Mouse (Mus musculus): ENCODE measurements at regions not wholly inside any gene's neighbourhood (a gene's known extent, or its start where the extent isn't known, plus 50 kb on each side); places are given as distances from the start of the nearest gene placed in this dataset.

- DNase-seq (ENCODE audit: low spot score in 2 of 2): no peak
Measured at GRCm38 (mm10) chr15:62147343-62147953, 1224.6 kb upstream of the A1bg start.

GRCm38 (mm10) chr15:62145643-62146285 is 1223.0 kb upstream of the A1bg start:
- DNase-seq (ENCODE audit: low spot score in 2 of 2): no peak

DNA sequence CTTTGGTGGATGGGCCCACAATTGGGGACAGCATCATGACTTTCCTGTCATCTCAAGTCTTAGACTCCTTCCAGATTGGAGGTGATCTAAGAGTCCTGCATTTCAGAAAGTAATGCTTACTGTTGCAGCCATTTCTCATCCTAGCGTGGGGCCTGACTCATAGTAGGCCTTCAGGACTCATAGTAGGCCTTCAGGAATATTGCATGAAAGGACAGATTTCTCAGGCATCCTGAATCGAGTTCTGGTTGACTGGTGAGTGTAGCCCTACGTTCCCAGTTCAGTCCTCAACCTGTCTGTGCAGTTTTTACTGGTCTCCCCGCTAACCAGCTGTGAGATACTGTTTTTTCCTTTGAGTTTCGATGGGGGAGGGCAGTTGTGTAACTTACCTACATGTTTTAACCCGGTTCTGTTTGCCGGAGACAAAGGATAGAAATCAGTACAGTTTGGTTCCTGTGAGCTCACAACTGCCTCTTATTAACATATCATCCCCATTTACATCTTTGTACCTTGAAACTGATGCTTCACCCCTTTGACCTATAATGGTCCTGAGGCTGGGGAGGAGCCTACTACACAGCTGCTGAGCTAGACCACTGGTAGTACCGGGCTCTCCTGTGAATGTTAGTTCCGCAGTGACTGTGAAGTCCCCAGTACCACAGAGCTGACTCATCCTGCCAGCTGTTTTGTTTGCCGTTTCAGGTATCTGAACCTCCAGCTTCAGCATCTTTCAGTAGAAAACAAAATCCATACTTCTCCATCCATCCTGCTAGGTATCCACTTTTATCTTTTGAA is 1222.2 kb upstream of the A1bg start:
- DNase-seq (ENCODE audit: low spot score in 2 of 2): no peak

DNA sequence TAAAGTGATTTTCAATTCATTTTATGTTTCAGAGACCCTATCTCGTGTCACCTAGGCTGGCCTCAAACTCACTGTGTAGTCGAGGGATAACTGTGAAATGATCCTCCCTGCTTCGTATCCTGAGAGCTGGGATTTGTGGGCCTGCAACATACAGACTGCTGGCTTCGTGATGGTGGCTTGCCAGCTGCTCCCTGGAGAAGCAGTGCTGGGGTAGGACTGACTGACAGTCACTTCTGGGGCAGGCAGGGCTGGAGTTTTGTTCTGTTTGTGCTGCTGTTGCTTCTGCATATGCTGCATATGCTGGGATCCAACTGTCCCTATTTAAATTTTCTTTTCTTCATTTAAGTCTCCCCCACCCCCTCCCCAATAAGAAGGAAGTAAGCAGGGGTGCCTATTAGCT is 1217.0 kb upstream of the A1bg start:
- no peak for DNase-seq (ENCODE audit: low spot score in 2 of 2)

DNA sequence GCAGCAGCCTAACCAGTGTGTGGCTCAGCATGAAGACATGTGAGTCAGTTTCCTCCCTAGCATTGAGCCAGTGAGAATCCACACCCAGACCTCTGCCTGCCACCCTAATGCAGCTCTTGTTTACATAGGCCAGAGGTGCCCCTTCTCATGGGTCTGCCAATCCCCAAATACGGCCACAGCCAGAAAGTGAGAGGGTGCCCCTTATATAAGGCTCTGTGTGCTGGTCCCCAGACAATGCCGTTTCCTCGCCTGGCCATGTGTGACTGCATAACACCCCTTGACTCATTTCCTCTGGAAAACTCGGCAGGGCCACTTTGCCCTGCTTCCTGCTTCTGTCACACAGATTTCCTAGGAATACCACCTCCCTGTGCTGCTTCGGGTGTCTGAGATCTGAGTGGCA is 1216.4 kb upstream of the A1bg start:
- no peak for DNase-seq (ENCODE audit: low spot score in 2 of 2)

GRCm38 (mm10) chr15:62138701-62139100 is 1215.9 kb upstream of the A1bg start:
- DNase-seq (ENCODE audit: low spot score in 2 of 2): no peak

DNA sequence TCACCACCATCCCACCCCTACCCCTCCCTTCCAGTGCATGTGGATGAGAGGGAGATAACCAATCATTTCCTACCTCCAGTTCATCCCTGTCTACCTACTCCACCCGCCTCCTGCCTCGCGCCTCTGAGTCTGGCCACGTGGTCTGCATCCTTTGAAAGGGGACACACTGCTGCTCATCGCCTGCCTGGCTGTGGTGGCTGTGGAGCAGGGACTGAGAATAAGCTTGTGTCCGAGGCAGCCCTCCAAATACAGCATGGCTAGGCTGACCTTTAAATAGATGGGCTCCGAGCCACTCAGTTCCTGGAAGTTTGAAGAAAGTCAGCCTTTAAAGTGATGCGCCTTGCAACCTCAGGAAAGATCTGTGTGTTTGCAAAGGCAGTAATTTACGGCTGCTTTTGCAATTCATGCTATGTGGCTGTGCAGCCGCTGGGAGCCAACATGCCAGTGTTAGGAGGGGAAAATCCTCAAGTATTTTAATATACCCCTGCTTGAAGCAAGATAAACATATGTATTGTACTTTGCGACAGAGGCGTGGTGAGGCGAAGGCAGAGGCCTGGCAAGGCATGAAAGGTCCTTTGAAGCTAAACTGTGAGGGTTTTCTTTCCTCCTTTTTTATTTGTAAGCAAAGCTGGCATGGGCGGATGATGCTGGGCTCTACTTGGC is 1214.3 kb upstream of the A1bg start:
- DNase-seq (ENCODE audit: low spot score in 2 of 2): peak in 1 of 2 experiments; percentile 62

DNA sequence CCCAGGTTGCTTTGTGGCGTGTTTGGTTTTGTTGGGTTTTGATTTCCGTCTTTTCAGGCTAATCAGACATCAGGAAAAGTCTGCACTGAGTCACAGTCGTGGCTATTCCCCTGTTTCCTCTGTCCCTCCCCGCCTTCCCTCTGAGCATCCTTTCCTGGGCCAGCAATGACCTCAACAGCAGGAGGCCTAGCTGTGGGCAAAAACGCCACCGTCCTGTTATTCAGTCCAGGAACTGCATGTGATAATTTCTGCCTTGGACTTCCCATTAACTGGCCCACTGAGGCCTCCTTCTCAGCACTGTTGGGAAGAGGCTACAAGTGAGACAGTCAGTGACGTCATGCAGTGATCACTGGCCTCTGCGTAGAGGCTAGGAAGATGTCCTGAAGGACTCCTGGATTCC is 1212.0 kb upstream of the A1bg start:
- no peak for DNase-seq (ENCODE audit: low spot score in 2 of 2)

- no peak for DNase-seq (ENCODE audit: low spot score in 2 of 2)
Measured at GRCm38 (mm10) chr15:62134308-62134707, 1211.5 kb upstream of the A1bg start.

DNA sequence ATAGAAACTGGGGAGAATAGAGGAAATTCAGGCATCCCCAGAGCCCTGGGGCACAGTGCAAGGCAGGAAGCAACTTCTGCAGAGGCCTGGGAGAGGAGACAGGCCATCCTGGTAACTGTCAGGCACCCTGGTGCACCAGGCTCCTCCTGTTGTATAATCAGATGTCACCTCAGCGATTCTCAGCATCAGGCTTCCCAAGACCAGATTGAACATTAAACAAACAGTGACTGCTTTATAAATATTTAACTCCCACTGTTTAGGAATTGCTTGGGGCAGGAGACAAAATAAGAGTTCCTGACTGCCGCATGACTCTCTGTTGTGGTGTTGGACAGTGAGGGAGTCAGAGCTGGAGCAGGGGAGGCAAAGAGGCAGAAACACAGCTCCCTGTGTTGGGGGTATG is 1210.1 kb upstream of the A1bg start:
- no peak for DNase-seq (ENCODE audit: low spot score in 2 of 2)

- no peak for DNase-seq (ENCODE audit: low spot score in 2 of 2)
Measured at GRCm38 (mm10) chr15:62131686-62132085, 1208.9 kb upstream of the A1bg start.

DNA sequence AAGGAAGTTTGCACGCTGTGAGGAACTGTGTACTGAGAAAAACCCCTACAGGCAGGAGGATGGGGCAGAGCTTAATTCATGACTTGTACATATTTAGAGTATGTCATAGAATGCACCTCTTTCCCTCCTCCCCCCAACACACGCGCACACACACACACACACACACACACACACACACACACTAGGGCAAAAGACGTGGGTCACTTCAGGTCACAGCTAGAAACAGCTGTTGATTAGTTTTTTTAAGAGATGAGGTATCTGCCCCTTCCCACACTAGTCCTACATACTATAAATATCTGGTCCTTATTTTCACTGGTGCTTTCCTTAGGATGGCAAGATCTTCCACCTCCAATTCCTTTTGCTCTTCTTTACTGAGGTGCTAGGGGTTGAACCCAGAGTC is 1207.7 kb upstream of the A1bg start:
- DNase-seq (ENCODE audit: low spot score in 2 of 2): no peak

DNA sequence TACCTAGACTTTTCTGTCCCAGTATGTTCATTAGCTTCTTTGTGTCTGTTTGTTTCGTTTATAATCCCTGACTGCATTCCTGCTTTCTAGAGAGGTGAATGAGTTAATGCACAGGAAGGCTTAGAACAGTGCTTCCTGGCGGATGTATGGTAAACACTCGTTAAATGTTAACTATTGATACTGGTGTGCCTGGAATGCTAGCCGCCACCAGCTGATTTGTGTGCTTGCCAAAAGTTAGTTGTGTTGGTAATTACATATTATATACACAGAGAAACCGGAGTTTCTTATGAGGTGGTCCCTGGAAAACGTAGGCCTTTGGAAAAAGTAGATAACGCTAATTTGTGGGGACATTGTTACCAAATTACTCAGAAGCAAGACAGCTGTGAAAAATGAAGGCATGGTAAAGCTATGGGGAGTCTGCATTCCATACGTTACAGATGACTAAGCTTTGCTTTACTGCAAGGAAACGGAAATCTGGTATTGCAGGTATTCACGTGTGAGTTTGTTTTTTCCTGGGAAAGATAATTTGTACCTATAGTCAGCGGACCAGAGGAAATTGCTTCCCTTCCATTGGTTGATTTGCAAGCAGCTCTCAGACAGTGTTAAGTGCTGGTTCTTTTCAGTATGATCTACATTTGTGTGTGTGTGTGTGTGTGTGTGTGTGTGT is 1205.9 kb upstream of the A1bg start:
- DNase-seq (ENCODE audit: low spot score in 2 of 2): no peak

DNA sequence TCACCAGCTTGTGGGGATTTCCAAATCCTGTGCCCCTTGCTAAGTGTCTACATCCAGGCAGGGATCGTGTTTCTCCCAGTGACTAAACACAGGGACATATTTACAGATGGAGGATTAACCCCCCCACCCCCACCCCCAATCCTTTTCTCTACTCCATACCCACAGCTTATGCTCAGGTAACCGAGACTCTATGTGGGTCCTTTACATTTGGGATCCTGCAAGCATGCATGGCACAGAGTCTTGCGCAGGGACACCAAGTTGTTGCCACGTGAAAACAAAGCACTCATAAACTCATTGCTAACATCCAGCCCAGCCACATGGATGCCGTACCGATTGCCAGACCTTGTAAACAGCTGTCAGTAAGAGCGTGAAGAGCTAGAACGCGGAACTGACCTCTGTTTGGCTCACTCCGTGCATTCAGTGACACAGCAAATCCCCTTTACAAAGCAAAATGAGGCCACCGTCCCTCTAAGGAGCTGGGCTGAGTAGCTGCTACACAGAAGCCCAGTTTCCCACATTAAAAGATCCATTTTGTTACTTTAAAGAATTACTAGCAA is 1204.9 kb upstream of the A1bg start:
- DNase-seq (ENCODE audit: low spot score in 2 of 2): no peak

DNA sequence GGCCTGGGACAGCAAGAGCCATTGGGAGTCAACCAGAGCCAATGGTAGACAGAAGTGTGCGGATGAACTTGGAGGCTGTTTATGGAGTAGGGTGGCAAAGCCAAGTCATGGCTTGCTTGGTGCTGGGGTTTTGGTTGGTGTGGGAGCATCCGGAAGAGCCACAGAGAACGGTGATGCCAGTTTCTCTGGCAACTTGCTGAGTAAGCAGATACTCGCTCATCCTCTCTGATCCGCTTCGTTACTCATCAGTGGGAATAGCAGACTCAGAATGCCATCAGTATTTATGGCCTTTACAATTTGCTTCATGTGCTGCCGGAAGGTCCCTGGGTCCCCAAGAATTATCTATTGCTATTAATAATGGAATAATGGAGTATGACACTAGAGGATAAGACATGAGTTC is 1202.9 kb upstream of the A1bg start:
- no peak for DNase-seq (ENCODE audit: low spot score in 2 of 2)

GRCm38 (mm10) chr15:62123756-62124155 is 1200.9 kb upstream of the A1bg start:
- DNase-seq (ENCODE audit: low spot score in 2 of 2): no peak

DNA sequence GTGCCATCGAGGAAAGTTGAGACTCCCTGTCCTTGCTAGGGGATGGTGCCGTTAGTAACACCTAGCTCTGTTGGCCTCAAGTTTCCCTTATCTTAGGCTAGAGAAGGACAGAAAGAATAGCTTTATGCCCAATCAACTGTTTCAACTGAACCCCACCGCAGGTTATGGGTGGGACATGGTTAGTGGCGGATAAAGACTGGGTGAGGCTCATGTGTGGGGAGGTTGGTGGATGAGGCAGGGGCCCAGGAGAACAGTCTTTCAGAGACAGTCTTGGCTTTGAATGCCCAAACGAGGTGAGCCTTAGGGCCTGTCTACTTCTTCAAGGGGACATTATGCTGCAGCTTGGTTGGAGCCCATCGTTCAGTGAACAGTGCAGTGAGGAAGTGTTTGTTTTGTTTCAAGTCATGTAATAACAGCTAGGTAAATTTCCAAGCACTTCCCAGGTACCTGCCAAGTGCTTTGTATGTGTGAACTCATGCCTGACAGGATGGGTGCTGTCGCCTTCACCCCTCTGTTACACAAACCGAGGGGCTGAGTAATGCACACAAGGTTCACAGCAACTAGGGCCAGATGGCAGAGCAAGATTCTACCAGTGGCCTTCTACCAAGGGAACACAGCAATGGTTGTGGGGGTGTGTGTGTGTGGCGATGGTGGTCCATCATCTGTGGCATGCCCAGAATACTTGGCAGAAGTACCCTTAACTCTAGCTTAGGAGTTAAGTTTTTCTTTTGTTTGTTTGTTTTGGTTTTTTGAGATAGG is 1199.6 kb upstream of the A1bg start:
- DNase-seq (ENCODE audit: low spot score in 2 of 2): no peak

GRCm38 (mm10) chr15:62121696-62122095 is 1198.9 kb upstream of the A1bg start:
- DNase-seq (ENCODE audit: low spot score in 2 of 2): no peak

DNA sequence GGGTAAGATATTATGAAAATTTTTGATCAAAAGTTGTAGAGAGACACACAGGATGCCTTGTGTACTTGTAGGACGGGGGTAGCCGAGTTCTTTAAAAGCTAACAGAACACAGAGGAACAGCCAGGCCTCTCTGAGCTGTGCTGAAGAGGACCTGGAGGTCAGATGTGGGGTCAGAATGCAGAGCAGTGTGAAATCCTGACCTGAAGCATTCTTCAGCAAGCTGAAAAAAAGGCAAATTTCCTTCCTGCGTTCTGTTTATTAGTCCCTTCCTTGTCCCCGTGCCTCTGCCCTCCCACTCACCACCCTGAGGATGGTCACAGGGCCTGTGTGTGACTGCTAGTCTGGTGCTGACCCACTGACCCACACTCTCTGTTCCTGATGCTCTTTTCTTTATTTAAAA is 1197.9 kb upstream of the A1bg start:
- no peak for DNase-seq (ENCODE audit: low spot score in 2 of 2)

GRCm38 (mm10) chr15:62118997-62119396 is 1196.2 kb upstream of the A1bg start:
- DNase-seq (ENCODE audit: low spot score in 2 of 2): no peak
